Mouse (Mus musculus): ENCODE results near the gene Hist1h2bn.
"Not testable (repeated sequence)": the region's sequence is repeated elsewhere in the genome, so short reads cannot be mapped to it uniquely, and the experiment has no call there.

DNA sequence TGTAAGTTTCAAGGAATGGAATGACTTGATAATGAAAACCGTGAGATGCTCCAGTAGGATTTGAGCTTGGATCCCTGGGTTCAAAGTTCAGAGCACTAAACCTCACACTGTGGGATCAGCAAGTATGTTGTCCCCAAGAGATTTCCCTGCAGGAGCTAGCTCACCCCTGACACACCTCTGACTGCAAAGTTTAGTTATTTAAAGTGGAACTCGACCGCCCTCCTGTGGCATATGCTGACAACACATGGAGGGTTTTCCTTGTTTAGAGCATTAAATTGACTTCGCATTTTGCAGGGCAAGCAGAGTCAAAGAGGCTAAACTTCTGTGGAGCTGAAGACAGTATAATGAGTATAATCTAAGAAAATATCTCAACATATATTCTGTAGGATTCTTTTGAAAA, 49.1 kb downstream of the Hist1h2bn start:
- not testable (repeated sequence) for TF ChIP-seq CTCF (IDR thresholded peaks at IDR 0.05; ENCODE audit: borderline replicate concordance, control insufficient read depth, extremely low read depth, insufficient read depth, low read length, poor library complexity); POLR2A (IDR thresholded peaks at IDR 0.05; ENCODE audit: control insufficient read depth, extremely low read depth, insufficient read depth, low read length, poor library complexity)

All from thymus, adult 2 months (tissue).